Mouse (Mus musculus) cerebellum, adult 2 months (tissue): ENCODE results near the gene Nod1.

Source experiments
- CTCF ChIP-seq: fragments of 200-500 bp; IDR thresholded peaks from 2 replicates; pipeline ENCODE4 v1.5.1; 2011; ENCODE audit warnings: low read depth, mild to moderate bottlenecking, control low read depth, low read length, moderate library complexity, borderline replicate concordance; ENCODE audit not compliant: insufficient read depth
- POLR2A ChIP-seq: fragments of 200-500 bp; IDR thresholded peaks from 2 replicates; pipeline ENCODE4 v1.6.1; 2011; ENCODE audit warnings: low read length, control low read depth, borderline replicate concordance; ENCODE audit not compliant: insufficient read depth

GRCm38 (mm10) chr6:54933216-54933615, 39.2 kb downstream of the Nod1 start:
- no peak for TF ChIP-seq CTCF
- TF ChIP-seq POLR2A: no peak
